Mouse (Mus musculus): ENCODE data around the gene Trim69.

The Trim69 gene

GRCm38 (mm10) chr2:122160680-122161079, at the start of gene Trim69:
Gene Trim69 (plus strand): TSS chr2:122160700.
- in situ Hi-C loops (cut with MboI, MseI), result no loop called here

- in situ Hi-C loops (cut with MboI, MseI), result no loop called here
These were observed 43.6 kb upstream of the Trim69 start for GRCm38 (mm10) chr2:122116888-122117287.

DNA sequence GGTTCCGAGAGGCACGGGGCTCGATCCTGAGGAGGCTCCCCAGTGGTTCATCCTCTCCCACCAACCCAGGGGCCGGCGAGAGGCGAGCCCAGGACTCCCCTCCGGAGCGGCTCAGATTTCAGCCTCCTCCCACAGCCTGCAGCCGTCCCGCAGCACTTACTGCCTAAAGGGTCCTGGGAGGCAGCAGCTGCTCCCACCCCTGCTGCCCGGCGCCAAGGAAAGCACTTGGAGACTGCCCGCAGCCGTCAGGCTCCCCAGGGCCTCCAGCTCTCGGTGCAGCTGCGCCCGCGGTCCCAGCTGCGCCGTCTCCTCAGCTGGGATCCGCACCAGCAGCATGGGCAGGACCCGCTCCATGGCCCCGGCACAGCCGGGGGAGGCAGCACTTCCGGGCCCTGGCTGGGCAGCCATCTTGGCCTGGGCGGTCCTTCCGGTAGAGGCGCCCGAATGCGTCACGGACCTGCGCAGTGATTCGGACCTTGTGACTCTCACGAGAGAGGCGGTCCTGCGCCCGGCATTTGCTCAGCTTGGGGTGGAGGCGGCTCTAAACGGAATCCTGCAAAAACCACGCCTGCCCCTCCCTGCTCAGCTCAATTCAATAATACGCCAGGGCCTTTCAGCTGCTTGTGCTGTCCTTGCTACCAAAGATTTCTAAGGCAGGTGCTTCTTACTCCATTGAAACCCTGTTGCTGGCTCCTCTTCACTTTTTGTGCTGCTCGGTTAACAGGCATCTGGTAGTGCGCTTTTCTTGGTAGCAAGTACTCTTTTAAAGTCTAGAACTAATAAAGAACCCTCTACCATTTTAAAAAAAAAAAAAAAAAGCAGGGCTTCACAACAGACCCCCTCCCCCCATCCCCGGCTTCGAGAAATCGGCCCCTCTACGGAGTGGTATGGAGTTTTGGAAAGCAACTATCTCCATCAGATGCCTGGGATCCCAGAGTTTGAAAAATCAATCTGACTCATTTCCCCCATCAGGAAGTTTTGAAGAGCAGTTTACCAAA, 42.2 kb upstream of the Trim69 start, which contains the start of gene Spg11:
Spg11 (minus strand) TSS at position 426 of the 998 bp plus-strand sequence.
- in situ Hi-C loops (cut with MboI, MseI), result no loop called here

GRCm38 (mm10) chr2:122125680-122126572, 34.6 kb upstream of the Trim69 start:
- in situ Hi-C loops (cut with MboI, MseI), result no loop called here

- in situ Hi-C loops (cut with MboI, MseI), result no loop called here
These were observed 33.6 kb upstream of the Trim69 start for GRCm38 (mm10) chr2:122126765-122127347.

DNA sequence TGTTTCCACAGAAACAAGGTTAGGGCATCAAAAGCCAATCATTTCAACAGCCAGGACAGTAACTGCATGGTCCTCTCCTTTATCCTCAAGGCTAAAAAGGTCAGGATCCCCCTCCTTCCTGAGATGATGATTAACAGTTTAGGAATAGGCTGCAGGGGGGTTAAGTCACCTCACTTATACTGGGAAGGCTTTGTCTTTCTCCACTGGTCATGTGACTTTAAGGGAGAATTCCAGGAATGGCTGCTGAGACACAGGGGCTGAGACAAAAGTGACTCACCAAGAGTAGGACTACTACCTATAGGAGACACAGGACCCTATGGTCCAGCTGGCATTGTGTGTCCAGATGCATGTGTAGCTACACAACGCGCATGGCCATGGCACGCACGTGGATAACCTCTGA, 32.9 kb upstream of the Trim69 start:
- in situ Hi-C loops (cut with MboI, MseI), result no loop called here

- in situ Hi-C loops (cut with MboI, MseI), result no loop called here
These were observed 28.4 kb upstream of the Trim69 start for GRCm38 (mm10) chr2:122132078-122132477.

DNA sequence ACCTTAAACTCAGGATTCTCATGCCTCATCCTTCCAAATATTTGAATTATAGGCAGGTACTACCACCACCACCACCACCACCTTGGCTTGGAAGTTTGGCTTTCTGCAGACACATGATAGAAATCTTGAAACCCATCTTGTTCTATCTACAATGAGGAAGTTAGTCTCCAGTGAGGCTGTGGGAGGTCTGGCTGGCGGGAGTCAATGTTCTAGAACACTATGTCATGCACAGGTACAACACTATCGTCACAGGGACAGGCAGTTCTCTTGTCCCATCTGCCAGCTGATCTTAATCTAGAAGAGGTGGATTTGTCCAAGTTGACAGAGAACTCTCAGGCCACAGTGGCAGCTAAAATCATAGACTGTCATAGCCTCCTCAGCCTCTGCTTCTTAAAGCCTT, 27.9 kb upstream of the Trim69 start:
- in situ Hi-C loops (cut with MboI, MseI), result no loop called here

DNA sequence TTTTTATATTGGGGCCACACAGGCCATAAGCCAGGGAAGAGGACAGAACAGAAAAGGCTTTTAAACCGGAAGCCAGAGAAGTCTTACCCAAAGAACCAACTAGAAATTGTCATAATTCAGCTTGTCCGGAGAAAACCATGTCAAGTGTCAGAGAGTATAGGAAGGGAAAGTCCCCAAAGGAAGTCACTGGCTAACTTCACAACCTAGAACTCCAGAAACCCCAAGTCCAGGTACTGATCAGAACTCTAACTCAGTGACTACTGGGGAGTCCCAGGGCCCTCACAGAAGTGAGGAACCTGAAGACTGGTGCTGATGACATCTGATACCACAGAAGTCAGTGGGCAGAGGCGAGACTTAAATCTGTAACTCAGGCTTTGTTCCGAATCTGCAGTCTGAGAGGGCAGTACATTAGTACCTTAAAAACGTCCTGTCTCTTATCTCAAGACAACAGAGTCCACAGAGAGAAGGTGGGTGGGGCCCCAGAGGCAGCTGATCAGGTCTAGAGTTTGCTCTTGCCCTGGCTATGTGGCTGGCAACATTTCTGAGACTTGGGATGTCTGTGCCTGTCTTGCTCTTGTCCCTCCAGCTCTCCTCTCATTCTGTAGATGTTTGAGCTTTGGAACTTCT, 22.5 kb upstream of the Trim69 start:
- in situ Hi-C loops (cut with MboI, MseI), result no loop called here

DNA sequence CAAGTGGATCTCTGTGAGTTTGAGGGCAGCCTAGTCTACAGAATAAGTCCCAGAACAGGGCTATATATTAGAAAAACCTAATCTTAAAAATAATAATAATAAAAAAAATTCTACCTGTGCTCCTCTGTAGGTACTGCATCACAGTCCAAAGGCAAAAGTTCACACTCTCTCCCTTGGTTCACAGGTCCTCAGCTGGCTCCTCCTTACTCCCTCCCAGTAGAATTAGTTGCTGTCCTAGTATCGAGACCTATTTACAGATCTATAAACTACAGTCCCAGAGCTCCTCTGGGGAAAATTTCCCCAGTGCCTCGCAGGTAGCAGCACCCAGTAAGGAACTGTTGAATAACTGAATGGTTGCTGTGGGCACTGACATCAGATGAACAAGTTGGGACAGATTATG, 19.7 kb upstream of the Trim69 start:
- in situ Hi-C loops (cut with MboI, MseI), result no loop called here

GRCm38 (mm10) chr2:122141332-122141967, 19.1 kb upstream of the Trim69 start:
- in situ Hi-C loops (cut with MboI, MseI), result no loop called here

GRCm38 (mm10) chr2:122143111-122143510, 17.4 kb upstream of the Trim69 start:
- in situ Hi-C loops (cut with MboI, MseI), result no loop called here

DNA sequence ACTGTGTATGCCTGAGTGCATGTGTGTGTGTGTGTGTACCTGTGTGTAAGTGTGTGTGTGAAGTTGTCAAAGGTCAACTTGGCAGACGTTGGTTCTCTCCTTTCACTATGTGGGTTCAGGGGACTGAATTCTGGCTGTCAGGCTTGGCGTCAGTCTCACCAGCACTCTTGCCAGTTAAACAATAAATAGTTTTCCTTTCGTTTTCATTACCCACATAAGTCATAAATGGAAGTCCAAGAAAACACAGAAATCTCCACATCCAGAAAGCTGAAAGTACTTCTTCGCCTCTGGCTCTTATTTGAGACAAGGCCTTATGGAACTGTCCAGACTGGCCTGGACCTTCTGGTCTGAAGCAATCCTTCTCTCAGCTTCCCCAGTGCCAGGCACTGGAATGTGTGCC, 14.7 kb upstream of the Trim69 start:
- in situ Hi-C loops (cut with MboI, MseI), result no loop called here

GRCm38 (mm10) chr2:122146687-122147086, 13.8 kb upstream of the Trim69 start:
- in situ Hi-C loops (cut with MboI, MseI), result no loop called here

DNA sequence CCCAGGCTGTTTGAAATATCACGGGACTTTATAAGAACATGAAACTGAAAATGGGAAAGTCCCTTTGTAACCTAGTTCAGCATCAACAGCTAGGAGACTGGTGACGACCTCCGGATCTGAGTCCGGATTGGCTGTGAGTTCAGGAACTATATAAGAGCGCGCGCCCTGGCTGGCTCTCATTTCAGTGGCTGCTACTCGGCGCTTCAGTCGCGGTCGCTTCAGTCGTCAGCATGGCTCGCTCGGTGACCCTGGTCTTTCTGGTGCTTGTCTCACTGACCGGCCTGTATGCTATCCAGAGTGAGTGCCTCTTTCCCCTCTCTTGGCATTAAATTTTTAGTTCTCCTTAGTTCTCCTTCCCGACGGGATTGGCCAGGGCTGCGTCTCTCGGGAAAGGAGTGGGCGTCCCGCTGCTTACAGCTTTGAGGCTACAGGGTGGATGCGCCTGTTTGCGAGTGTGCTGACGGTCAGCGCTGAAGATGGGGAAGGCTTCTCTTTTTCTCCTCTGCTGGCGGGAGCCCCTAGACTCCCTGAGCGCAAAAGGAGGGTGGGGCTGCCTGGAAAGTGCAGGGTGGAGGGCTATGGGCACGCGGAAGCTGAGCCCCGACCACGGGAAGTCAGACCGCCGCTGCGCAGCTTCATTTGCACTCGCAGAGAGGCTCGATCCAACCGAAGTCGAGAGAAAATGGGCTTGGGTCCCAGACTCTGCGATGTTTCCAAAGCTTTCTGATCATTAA, 12.8 kb upstream of the Trim69 start, which contains the start of gene B2m:
B2m (plus strand) TSS at position 179 of the 734 bp plus-strand sequence.
- in situ Hi-C loops (cut with MboI, MseI), result no loop called here

DNA sequence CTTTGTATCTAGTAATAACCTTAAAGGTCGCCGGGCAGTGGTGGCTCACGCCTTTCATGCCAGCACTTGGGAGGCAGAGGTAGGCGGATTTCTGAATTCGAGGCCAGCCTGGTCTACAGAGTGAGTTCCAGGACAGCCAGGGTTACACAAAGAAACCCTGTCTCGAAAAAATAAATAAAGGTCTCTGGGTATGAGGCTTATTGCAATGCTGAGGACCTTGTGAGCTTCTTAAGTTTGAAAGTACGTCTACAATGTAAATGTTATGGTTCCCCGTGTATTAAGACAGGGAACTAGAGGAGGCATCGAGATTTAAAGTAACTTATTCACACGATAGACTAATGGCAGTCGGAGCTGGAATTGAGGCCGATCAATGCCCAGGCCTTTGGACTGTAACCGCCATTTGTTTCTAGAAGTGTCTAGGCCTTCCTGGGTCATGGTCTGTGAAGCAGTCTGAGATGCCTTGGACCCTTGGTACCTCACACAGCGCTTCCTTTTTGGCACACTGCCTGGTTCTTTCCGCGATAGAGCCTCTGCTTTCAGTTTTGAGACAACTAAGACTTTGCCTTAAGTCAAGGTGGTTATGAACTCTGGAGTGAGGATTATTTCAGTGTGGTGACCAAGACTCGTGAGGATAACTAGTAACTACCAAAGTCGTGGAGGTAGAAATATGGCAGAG, 12.1 kb upstream of the Trim69 start:
- in situ Hi-C loops (cut with MboI, MseI), result no loop called here

DNA sequence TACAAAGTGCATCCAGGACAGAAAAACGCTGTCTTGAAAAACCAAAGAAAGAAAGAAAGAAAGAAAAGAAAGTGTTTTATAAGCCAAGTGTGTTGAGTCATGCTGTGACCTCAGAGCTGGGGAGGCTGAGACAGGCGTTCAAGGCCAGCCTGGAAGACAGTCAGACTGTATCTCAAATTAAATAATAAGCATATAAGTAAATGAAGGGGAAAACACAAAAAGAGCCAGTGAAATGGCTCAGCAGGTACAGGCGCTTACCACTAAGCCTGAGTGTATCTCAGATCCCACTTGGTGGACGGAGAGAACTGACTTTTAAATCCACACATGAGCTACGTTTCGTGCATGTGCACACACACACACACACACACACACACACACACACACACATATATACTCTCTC, 11.2 kb upstream of the Trim69 start:
- in situ Hi-C loops (cut with MboI, MseI), result no loop called here

- in situ Hi-C loops (cut with MboI, MseI), result no loop called here
These were observed 10.8 kb upstream of the Trim69 start for GRCm38 (mm10) chr2:122149716-122150115.

- in situ Hi-C loops (cut with MboI, MseI), result no loop called here
These were observed 9.3 kb upstream of the Trim69 start for GRCm38 (mm10) chr2:122151221-122151620.

DNA sequence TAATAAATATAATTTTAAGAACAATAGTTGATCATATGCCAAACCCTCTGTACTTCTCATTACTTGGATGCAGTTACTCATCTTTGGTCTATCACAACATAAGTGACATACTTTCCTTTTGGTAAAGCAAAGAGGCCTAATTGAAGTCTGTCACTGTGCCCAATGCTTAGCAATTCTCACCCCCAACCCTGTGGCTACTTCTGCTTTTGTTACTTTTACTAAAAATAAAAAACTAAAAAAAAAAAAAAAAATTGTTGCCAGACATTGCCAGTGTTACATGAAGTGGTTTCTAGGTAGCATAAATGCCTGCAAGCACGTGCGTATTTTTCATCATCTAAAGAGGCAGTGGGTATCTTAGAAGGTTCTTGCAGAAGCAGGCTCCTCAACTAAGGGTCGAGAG, 7.7 kb upstream of the Trim69 start:
- in situ Hi-C loops (cut with MboI, MseI), result no loop called here

All from regulatory T cell (primary cell).